Mouse (Mus musculus) brain, adult 10 weeks (tissue): ENCODE measurements around the gene Vmn1r80. TPM values are rescaled to one million over a fixed set of nuclear protein-coding genes. Genes with fewer than 3 reads are reported as not detected.

Source experiments
- polyA plus RNA-seq: library from polyadenylated mRNA; stranded (reverse); fragments of 350-450 nt; fragmentation: Illumina TruSeq; extraction: RNeasy Lipid Tissue Mini Kit (QIAGEN cat#74804); gene quantifications from one replicate; pipeline ENCODE4 v1.2.3, GENCODE M21; 2015; ENCODE audit warnings: low read depth, low replicate concordance

Vmn1r80 gene
- polyA plus RNA-seq = not detected

GRCm38 (mm10) chr7:12188986-12189385 is at the start of gene Vmn1r80:
TSS of gene Vmn1r80 (plus strand) at chr7:12189286.

GRCm38 (mm10) chr7:12149957-12150356 is 39.1 kb upstream of the Vmn1r80 start, which contains the start of gene Vmn1r78:
TSS of gene Vmn1r78 (plus strand) at chr7:12150257.

GRCm38 (mm10) chr7:12170979-12171378 is 18.1 kb upstream of the Vmn1r80 start, which contains the start of gene Vmn1r79:
TSS of gene Vmn1r79 (plus strand) at chr7:12171279.

Other genes with a start within 250 kb of the Vmn1r80 start
- not detected for gene Vmn1r77, start 152.5 kb upstream of the Vmn1r80 start, polyA plus RNA-seq
- gene Vmn1r78, start 39.0 kb upstream of the Vmn1r80 start, polyA plus RNA-seq = not detected
- not detected for gene Vmn1r79, start 18.0 kb upstream of the Vmn1r80 start, polyA plus RNA-seq
- not detected for gene Vmn1r81, start 79.0 kb downstream of the Vmn1r80 start, polyA plus RNA-seq
- gene Vmn1r82, start 111.1 kb downstream of the Vmn1r80 start, polyA plus RNA-seq = not detected
- not detected for gene Vmn1r83, start 140.2 kb downstream of the Vmn1r80 start, polyA plus RNA-seq
- gene Vmn1r84, start 180.0 kb downstream of the Vmn1r80 start, polyA plus RNA-seq = not detected
- gene Zfp551, start 233.5 kb downstream of the Vmn1r80 start, polyA plus RNA-seq = 4.1 TPM